Comparison of ENCODE assay signal across 33 mouse cellular contexts in the genomic region with DNA sequence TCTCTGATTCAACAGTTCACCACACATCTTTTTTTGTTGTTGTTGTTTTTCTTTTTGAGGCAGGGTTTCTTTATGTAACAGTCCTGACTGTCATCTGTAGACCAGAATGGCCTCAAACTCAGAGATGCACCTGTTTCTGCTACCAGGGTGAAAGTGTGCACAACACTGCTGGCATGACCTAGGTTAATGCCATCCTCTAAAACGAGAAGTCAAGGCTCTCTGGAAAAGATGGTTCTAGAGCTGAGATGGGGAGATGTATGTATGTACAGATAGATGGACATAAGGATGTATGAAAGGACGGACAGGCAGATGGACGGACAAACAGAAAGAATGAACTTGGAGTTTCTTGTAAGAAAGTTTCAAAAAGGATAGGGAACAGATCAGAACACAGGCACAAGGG.
"Had no signal": no experiment of that assay in that cellular context is flagged by ENCODE, and none has a peak within 500 bp of the region (broad histone marks: within the 10 kb centered on the region; RNA-seq: fewer than 3 reads in every experiment).

No protein-coding gene starts in this region.

- H3K27ac ChIP-seq: heart, embryonic 10.5 days; heart, embryonic 13.5 days; heart, embryonic 15.5 days; hindbrain, embryonic 12.5 days; hindbrain, embryonic 13.5 days; hindbrain, embryonic 14.5 days; hindbrain, embryonic 15.5 days; hindbrain, postnatal 0 days; intestine, embryonic 15.5 days; kidney, embryonic 15.5 days; kidney, postnatal 0 days; layer of hippocampus, adult 2 months; left cerebral cortex, adult 2 months had no signal

- H3K4me2 ChIP-seq: heart, embryonic 11.5 days; heart, embryonic 12.5 days; heart, embryonic 13.5 days; heart, embryonic 15.5 days; hindbrain, embryonic 12.5 days; hindbrain, embryonic 13.5 days; hindbrain, embryonic 14.5 days; hindbrain, embryonic 15.5 days; intestine, embryonic 15.5 days; kidney, embryonic 15.5 days had no signal

- H3K9ac ChIP-seq: heart, embryonic 12.5 days; heart, embryonic 13.5 days; heart, embryonic 15.5 days; hindbrain, embryonic 12.5 days; hindbrain, embryonic 13.5 days; hindbrain, embryonic 14.5 days; hindbrain, embryonic 15.5 days; intestine, embryonic 15.5 days; kidney, embryonic 15.5 days had no signal

- H3K27me3 ChIP-seq: heart, embryonic 12.5 days; heart, embryonic 13.5 days; heart, embryonic 15.5 days; hindbrain, embryonic 12.5 days; hindbrain, embryonic 13.5 days; hindbrain, embryonic 15.5 days; intestine, embryonic 15.5 days; kidney, embryonic 15.5 days had no signal

- H3K9me3 ChIP-seq: heart, embryonic 10.5 days; heart, embryonic 13.5 days; heart, embryonic 15.5 days; hindbrain, embryonic 12.5 days; hindbrain, embryonic 15.5 days; intestine, embryonic 15.5 days had no signal

- H3K36me3 ChIP-seq: hindbrain, embryonic 15.5 days had no signal

- ATAC-seq: hindbrain, embryonic 16.5 days; hindbrain, postnatal 0 days; intestine, embryonic 15.5 days; intestine, embryonic 16.5 days; intestine, postnatal 0 days had no signal

- H3K4me1 ChIP-seq: heart, embryonic 10.5 days; hindbrain, embryonic 12.5 days; hindbrain, embryonic 13.5 days; intestine, embryonic 15.5 days; kidney, embryonic 15.5 days had no signal

- H3K4me3 ChIP-seq: heart, embryonic 10.5 days; heart, embryonic 12.5 days; heart, embryonic 13.5 days; heart, embryonic 15.5 days; hindbrain, embryonic 12.5 days; hindbrain, embryonic 13.5 days; hindbrain, embryonic 15.5 days; intestine, embryonic 15.5 days; kidney, embryonic 15.5 days; layer of hippocampus, adult 2 months; left cerebral cortex, adult 2 months had no signal

- DNase-seq: heart, postnatal 10 days; heart, postnatal 14 days; heart, postnatal 4 days; kidney, adult 11 months; kidney, adult 18-20 months; kidney, adult 2 months; kidney, adult 8-10 months; kidney, adult 9 months; kidney, postnatal 10 days; kidney, postnatal 14 days; kidney, postnatal 25 days; kidney, postnatal 36 days; kidney, postnatal 4 days; layer of hippocampus, adult 9-11 months; layer of hippocampus, postnatal 36 days had no signal
